In genomic region chr1:193317159-193317559, GRCm38 (mm10) we compare ENCODE assay signal across 9 mouse cellular contexts. TPM values are rescaled to one million over a fixed set of nuclear protein-coding genes. Genes with fewer than 3 reads are reported as not detected.
DNase-seq lines count a peak whose midpoint lies in the region; ATAC-seq and TF ChIP-seq lines count a peak whose summit lies in the region.
"Had no signal": no experiment of that assay in that cellular context is flagged by ENCODE, and none has a peak within 500 bp of the region (broad histone marks: within the 10 kb centered on the region; RNA-seq: fewer than 3 reads in every experiment).

No protein-coding gene starts in this region.

- peak overlapping the region; percentile 76 for H3K27ac ChIP-seq in layer of hippocampus, adult 2 months
- no peak overlapping the region for H3K27ac ChIP-seq in hindbrain, embryonic 14.5 days
- no peak overlapping the region for H3K27ac ChIP-seq in liver, embryonic 16.5 days (ENCODE audit: low read length)

- H3K4me1 ChIP-seq in hindbrain, embryonic 14.5 days (replicated peaks; ENCODE audit: control insufficient read depth, insufficient read depth, low read length): no peaks in the 10 kb centered on the region
- H3K4me1 ChIP-seq in liver, embryonic 16.5 days (ENCODE audit: control insufficient read depth, low read depth, low read length): no peaks in the 10 kb centered on the region

- no peak for TF ChIP-seq CTCF in layer of hippocampus, adult 2 months (conservative IDR thresholded peaks at IDR 0.05)

- no peaks in the 10 kb centered on the region for H3K27me3 ChIP-seq in hindbrain, embryonic 14.5 days (ENCODE audit: control insufficient read depth, insufficient read depth, low read length)
- no peaks in the 10 kb centered on the region for H3K27me3 ChIP-seq in liver, embryonic 16.5 days (ENCODE audit: control insufficient read depth, insufficient read depth, low read depth, low read length)

- WGBS in hindbrain, embryonic 14.5 days: 30% methylated on average over 6 of the region's 6 CpGs
- WGBS in liver, embryonic 16.5 days (ENCODE audit: insufficient replicate concordance): 46% methylated on average over 6 of the region's 6 CpGs

- peak in 1 of 2 experiments; percentile 69 for DNase-seq in layer of hippocampus, adult 2 months (ENCODE audit: low spot score in 2 of 2)
- DNase-seq in layer of hippocampus, postnatal 25 days (ENCODE audit: extremely low spot score in 1 of 2, low spot score in 1 of 2): no peak
- DNase-seq in brain, adult 2 months (ENCODE audit: low read depth, low spot score): peak; percentile 94
- peak; percentile 90 for DNase-seq in gastrocnemius, postnatal 14 days
- DNase-seq in hindbrain, embryonic 14.5 days (ENCODE audit: low spot score): peak; percentile 49
- peak; percentile 45 to 69 for DNase-seq in urinary bladder, postnatal 36 days (ENCODE audit: low spot score in 2 of 2)
- no peak for DNase-seq in thymus, adult 18-20 months

- H3K9ac ChIP-seq in hindbrain, embryonic 14.5 days: no peak overlapping the region
- no peak overlapping the region for H3K9ac ChIP-seq in liver, embryonic 16.5 days (ENCODE audit: low read depth, low read length)

- H3K4me3 ChIP-seq in layer of hippocampus, adult 2 months: no peak overlapping the region
- H3K4me3 ChIP-seq in hindbrain, embryonic 14.5 days (replicated peaks; ENCODE audit: low read length): no peak overlapping the region
- no peak overlapping the region for H3K4me3 ChIP-seq in liver, embryonic 16.5 days (ENCODE audit: low read depth, low read length)

- no peak overlapping the region for H3K4me2 ChIP-seq in hindbrain, embryonic 14.5 days (replicated peaks)
- H3K4me2 ChIP-seq in liver, embryonic 16.5 days (ENCODE audit: low read depth, low read length): no peak overlapping the region

- ATAC-seq in hindbrain, embryonic 14.5 days (ENCODE audit: low FRiP score): peak; percentile 73; the same call in 1 of the 2 replicates
- 0 out of 2 replicates have a peak, but pooled peaks have one; percentile 12 for ATAC-seq in liver, embryonic 16.5 days (ENCODE audit: low read depth)

- H3K9me3 ChIP-seq in hindbrain, embryonic 14.5 days (ENCODE audit: control insufficient read depth, low read length): no peaks in the 10 kb centered on the region
- no peaks in the 10 kb centered on the region for H3K9me3 ChIP-seq in liver, embryonic 16.5 days (replicated peaks; ENCODE audit: control insufficient read depth, low read length)
- H3K9me3 ChIP-seq: G1E had no signal

- no peaks in the 10 kb centered on the region for H3K36me3 ChIP-seq in hindbrain, embryonic 14.5 days (replicated peaks; ENCODE audit: control insufficient read depth, insufficient read depth)
- H3K36me3 ChIP-seq in liver, embryonic 16.5 days (ENCODE audit: control insufficient read depth, insufficient read depth): no peaks in the 10 kb centered on the region
- H3K36me3 ChIP-seq: G1E had no signal

- intact Hi-C loops in gastrocnemius, postnatal 14 days (cut with DNase I; ENCODE audit: low total_unique reads): loop anchor here (10.0 kb wide), 1 partner anchor 112 kb away; the partner anchor contains the start of genes Lamb3 and Traf3ip3

RNA-seq across cellular contexts. Expression of gene G0s2, which starts 44.1 kb away (rescaled TPM):
- 10 to 100 TPM in 1 of 2 experiments, 1 to 10 TPM in 1; 8.5 to 10.0 TPM for total RNA-seq in layer of hippocampus, adult 2 months (2021)
- total RNA-seq in layer of hippocampus, postnatal 25 days (2021): 10 to 100 TPM in 1 of 2 experiments, 1 to 10 TPM in 1; 9.3 to 11.2 TPM
- total RNA-seq in gastrocnemius, postnatal 14 days (2021): 10 to 100 TPM; 16.7 to 25.3 TPM
- 6.5 and 9.6 TPM in 2 replicates for polyA plus RNA-seq in hindbrain, embryonic 14.5 days (2014; fragmentation: Nextera tagmentation; extraction: Ambion mirVana)
- 179 and 180 TPM in 2 replicates for polyA plus RNA-seq in liver, embryonic 16.5 days (2015; fragmentation: Nextera tagmentation; extraction: Ambion mirVana)
- total RNA-seq: G1E had no signal
- polyA plus RNA-seq: G1E had no signal

RNA-seq across cellular contexts. Expression of gene Camk1g, which starts 52.9 kb away (rescaled TPM):
- total RNA-seq in layer of hippocampus, adult 2 months (2021): 10 to 100 TPM; 23.6 to 24.4 TPM
- 10 to 100 TPM; 26.5 to 27.5 TPM for total RNA-seq in layer of hippocampus, postnatal 25 days (2021)
- total RNA-seq in gastrocnemius, postnatal 14 days (2021): under 1 TPM; 0.18 to 0.33 TPM
- 39.9 and 45.2 TPM in 2 replicates for polyA plus RNA-seq in hindbrain, embryonic 14.5 days (2014; fragmentation: Nextera tagmentation; extraction: Ambion mirVana)
- polyA plus RNA-seq in liver, embryonic 16.5 days (2015; fragmentation: Nextera tagmentation; extraction: Ambion mirVana): 0.23 and 0.33 TPM in 2 replicates
- total RNA-seq: G1E had no signal
- polyA plus RNA-seq: G1E had no signal

RNA-seq across cellular contexts. Expression of gene Hsd11b1, which starts 53.3 kb away (rescaled TPM):
- 10 to 100 TPM; 42.9 to 52.8 TPM for total RNA-seq in layer of hippocampus, adult 2 months (2021)
- 10 to 100 TPM; 47.4 to 53.4 TPM for total RNA-seq in layer of hippocampus, postnatal 25 days (2021)
- 1 to 10 TPM; 5.7 to 7.0 TPM for total RNA-seq in gastrocnemius, postnatal 14 days (2021)
- not detected in 2 replicates for polyA plus RNA-seq in hindbrain, embryonic 14.5 days (2014; fragmentation: Nextera tagmentation; extraction: Ambion mirVana)
- polyA plus RNA-seq in liver, embryonic 16.5 days (2015; fragmentation: Nextera tagmentation; extraction: Ambion mirVana): 26.5 and 40.3 TPM in 2 replicates
- polyA plus RNA-seq: G1E had no signal

Comparison
In these comparisons a context has a peak if more than half of its experiments do, and no peak if none do; other contexts are left out.
1. DNase-seq: peak in brain, adult 2 months (single experiment), gastrocnemius, postnatal 14 days (single experiment), hindbrain, embryonic 14.5 days (single experiment) and urinary bladder, postnatal 36 days (2 of 2); none in layer of hippocampus, postnatal 25 days (0 of 2) and thymus, adult 18-20 months (0 of 2).
2. RNA of gene Camk1g, which starts 52.9 kb away (total RNA-seq): 26.5 to 27.5 TPM in layer of hippocampus, postnatal 25 days and 23.6 to 24.4 TPM in layer of hippocampus, adult 2 months; 0.18 to 0.33 TPM in gastrocnemius, postnatal 14 days; every median in the first group is over 10 times any median in the second.
3. RNA of gene Hsd11b1, which starts 53.3 kb away (total RNA-seq): 47.4 to 53.4 TPM in layer of hippocampus, postnatal 25 days and 42.9 to 52.8 TPM in layer of hippocampus, adult 2 months; 5.7 to 7.0 TPM in gastrocnemius, postnatal 14 days; every median in the first group is over 4 times any median in the second.